Mouse (Mus musculus): ENCODE results near the gene Ube2j1.
A peak's percentile ranks its signal among the peaks of the same experiment; 100 is the strongest.

Ube2j1 gene

GRCm38 (mm10) chr4:33071337-33071736, 40.1 kb downstream of the Ube2j1 start:
- no peak for DNase-seq (ENCODE audit: low spot score in 2 of 2)

GRCm38 (mm10) chr4:33072526-33073161, 41.4 kb downstream of the Ube2j1 start:
- DNase-seq (ENCODE audit: low spot score in 2 of 2), result peak; percentile 70 to 77

- no peak for DNase-seq (ENCODE audit: low spot score in 2 of 2)
Measured at GRCm38 (mm10) chr4:33074406-33074805, 43.2 kb downstream of the Ube2j1 start.

- DNase-seq (ENCODE audit: low spot score in 2 of 2), result no peak
Measured at GRCm38 (mm10) chr4:33074851-33075250, 43.6 kb downstream of the Ube2j1 start.

GRCm38 (mm10) chr4:33075776-33076524, 44.7 kb downstream of the Ube2j1 start:
- no peak for DNase-seq (ENCODE audit: low spot score in 2 of 2)

- DNase-seq (ENCODE audit: low spot score in 2 of 2), result no peak
Measured at GRCm38 (mm10) chr4:33077161-33077560, 45.9 kb downstream of the Ube2j1 start.

- DNase-seq (ENCODE audit: low spot score in 2 of 2), result no peak
Measured at GRCm38 (mm10) chr4:33077724-33078123, 46.5 kb downstream of the Ube2j1 start.

GRCm38 (mm10) chr4:33078492-33078891, 47.3 kb downstream of the Ube2j1 start:
- no peak for DNase-seq (ENCODE audit: low spot score in 2 of 2)

GRCm38 (mm10) chr4:33099118-33099694, 68.0 kb downstream of the Ube2j1 start:
- DNase-seq (ENCODE audit: low spot score in 2 of 2), result peak in 1 of 2 experiments; percentile 9

All from natural killer cell, adult 2 months (primary cell).